Mouse (Mus musculus): ENCODE measurements around the gene Acvrl1. TPM values are rescaled to one million over a fixed set of nuclear protein-coding genes. Genes with fewer than 3 reads are reported as not detected.
A peak's percentile ranks its signal among the peaks of the same experiment; 100 is the strongest.

The Acvrl1 gene
- polyA plus RNA-seq, 1 experiment from 2014 or later = 2.5 TPM

DNA sequence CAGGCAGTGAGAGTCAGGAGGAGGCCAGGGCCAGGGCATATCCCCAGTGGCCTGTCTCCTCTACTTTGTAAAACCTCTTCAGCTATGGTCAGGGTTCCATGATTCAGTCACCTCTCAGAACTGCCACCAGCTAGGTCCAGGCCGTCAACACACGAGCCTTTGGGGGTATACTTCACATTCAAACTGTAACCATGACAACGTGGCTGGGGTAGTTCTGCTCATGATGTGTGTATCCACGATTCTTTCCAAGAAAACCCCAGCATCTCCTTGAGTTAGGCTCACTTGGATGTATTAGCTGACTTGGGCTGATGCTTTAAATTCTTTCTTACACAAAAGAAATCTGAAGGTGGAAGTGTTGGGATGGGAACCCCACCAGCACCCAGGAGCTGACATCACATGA lies 40.0 kb upstream of the Acvrl1 start:
- H3K9ac ChIP-seq (ENCODE audit: low read depth, low read length) = no peak overlapping the region
- DNase-seq (ENCODE audit: low spot score) = no peak
- no peaks in the 10 kb centered on the region for H3K36me3 ChIP-seq (ENCODE audit: control insufficient read depth, insufficient read depth, low read length)
- WGBS = 73% methylated on average over 4 of the region's 4 CpGs
- no peak overlapping the region for H3K4me2 ChIP-seq
- H3K27ac ChIP-seq (ENCODE audit: low read depth, low read length) = no peak overlapping the region
- no peak for ATAC-seq (replicated peaks; ENCODE audit: low FRiP score)
- H3K9me3 ChIP-seq (ENCODE audit: control insufficient read depth, low read length) = no peaks in the 10 kb centered on the region
- peaks cover 7% of the 10 kb centered on the region for H3K4me1 ChIP-seq (replicated peaks; ENCODE audit: control insufficient read depth, insufficient read depth, low read length)
- no peak overlapping the region for H3K4me3 ChIP-seq (ENCODE audit: low read depth, low read length)
- H3K27me3 ChIP-seq (replicated peaks; ENCODE audit: control insufficient read depth, insufficient read depth, low read length) = no peaks in the 10 kb centered on the region

GRCm38 (mm10) chr15:101091551-101091950 lies 36.8 kb upstream of the Acvrl1 start:
- Histone ChIP-seq H3K27me3 (replicated peaks; ENCODE audit: control insufficient read depth, insufficient read depth, low read length) (peaks cover 2% of the 10 kb centered on the region; the same call in 1 of the 2 replicates), H3K4me1 (replicated peaks; ENCODE audit: control insufficient read depth, insufficient read depth, low read length) (peaks cover 11% of the 10 kb centered on the region), H3K36me3 (ENCODE audit: control insufficient read depth, insufficient read depth, low read length) (no peaks in the 10 kb centered on the region), H3K27ac (ENCODE audit: low read depth, low read length) (no peak overlapping the region), H3K9ac (ENCODE audit: low read depth, low read length) (no peak overlapping the region), H3K4me2 (no peak overlapping the region), H3K4me3 (ENCODE audit: low read depth, low read length) (no peak overlapping the region), H3K9me3 (ENCODE audit: control insufficient read depth, low read length) (no peaks in the 10 kb centered on the region)
- no peak for ATAC-seq (replicated peaks; ENCODE audit: low FRiP score)
- DNase-seq (ENCODE audit: low spot score) = no peak
- 82% methylated on average over 8 of the region's 8 CpGs for WGBS

DNA sequence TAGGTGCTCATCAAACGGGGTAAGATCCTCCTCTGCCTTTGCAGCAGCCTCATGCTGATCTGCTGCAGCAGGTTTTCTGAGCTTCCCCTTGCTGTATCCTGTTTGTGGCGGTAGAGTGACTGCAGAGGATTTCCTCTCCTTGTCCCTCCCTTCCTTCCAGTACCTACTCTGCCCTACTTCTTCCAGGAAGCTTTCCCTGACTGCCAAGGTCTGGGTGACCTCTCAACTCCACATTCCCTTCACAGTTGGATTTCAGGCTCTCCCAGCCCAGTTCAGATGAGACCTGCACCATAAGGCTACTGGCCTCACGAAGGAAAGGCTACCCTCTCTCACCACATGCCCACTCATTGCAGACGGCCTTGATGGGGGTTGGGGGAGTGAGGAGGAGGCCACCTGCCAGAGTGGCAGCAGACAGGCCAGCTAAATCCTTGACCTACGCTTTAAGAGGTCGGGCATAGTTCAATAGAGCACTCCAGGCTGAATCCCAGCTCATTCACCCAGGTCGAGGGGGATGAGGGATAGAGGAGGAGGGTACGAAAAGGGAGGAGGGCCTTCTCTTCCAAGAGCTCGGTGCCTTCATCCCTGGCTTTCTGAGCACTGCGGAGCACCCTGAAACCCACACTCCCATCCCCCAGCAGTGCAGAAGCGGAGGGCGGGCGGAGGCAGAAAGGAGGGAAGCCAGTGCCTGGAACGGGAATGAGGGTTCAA lies 36.0 kb upstream of the Acvrl1 start:
- 31% methylated on average over 14 of the region's 14 CpGs for WGBS
- H3K9me3 ChIP-seq (ENCODE audit: control insufficient read depth, low read length) = no peaks in the 10 kb centered on the region
- peaks cover 11% of the 10 kb centered on the region for H3K4me1 ChIP-seq (replicated peaks; ENCODE audit: control insufficient read depth, insufficient read depth, low read length)
- H3K9ac ChIP-seq (ENCODE audit: low read depth, low read length) = no peak overlapping the region
- no peak overlapping the region for H3K27ac ChIP-seq (ENCODE audit: low read depth, low read length)
- H3K4me2 ChIP-seq = peak overlapping the region; percentile 33; the same call in 1 of the 2 replicates
- no peak overlapping the region for H3K4me3 ChIP-seq (ENCODE audit: low read depth, low read length)
- peaks cover 2% of the 10 kb centered on the region; the same call in 1 of the 2 replicates for H3K27me3 ChIP-seq (replicated peaks; ENCODE audit: control insufficient read depth, insufficient read depth, low read length)
- ATAC-seq (replicated peaks; ENCODE audit: low FRiP score) (0 out of 2 replicates have a peak, but pooled peaks have one; percentile 10), DNase-seq (ENCODE audit: low spot score) (no peak)
- H3K36me3 ChIP-seq (ENCODE audit: control insufficient read depth, insufficient read depth, low read length) = no peaks in the 10 kb centered on the region

DNA sequence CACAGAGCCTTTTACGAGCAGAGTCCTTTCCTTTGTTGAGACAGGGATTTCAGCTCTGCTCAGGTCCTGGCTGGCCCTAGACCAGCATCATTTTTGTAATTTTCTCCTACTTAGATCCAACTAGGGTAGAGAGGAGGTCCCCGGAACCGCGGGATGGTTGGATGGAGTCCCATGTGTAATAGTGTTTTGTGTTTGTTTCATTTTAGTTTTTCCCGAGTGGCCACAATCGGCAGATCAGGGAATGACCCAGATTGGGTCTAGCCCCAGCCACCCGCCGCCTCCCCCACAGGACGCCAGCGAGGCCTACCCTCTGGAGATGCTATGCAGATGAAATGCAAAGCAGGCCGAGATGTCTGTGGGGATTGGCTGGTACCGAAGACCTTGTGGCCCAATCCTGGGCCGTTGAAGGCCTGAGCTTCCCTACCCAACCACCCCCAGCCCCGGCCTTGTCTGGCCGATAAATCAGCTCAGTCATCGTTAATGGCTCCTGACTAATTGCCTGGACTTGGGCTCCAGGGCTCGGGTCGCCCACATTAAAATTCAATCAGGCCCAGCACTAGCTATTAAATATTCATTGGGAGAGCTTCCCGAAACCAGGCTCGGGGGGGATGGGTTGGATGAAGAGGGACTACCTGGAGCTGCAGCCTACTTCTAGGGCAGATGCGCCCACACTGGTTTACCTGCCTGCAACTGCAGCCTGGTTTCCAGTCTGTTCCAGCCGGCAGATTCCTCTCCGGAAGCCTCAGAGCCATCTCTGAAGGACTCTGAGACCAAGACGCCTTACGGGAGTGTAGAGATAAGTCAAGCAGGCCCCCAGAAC lies 35.3 kb upstream of the Acvrl1 start:
- no peak overlapping the region for H3K9ac ChIP-seq (ENCODE audit: low read depth, low read length)
- H3K27me3 ChIP-seq (replicated peaks; ENCODE audit: control insufficient read depth, insufficient read depth, low read length) = peaks cover 8% of the 10 kb centered on the region; the same call in 1 of the 2 replicates
- ATAC-seq (replicated peaks; ENCODE audit: low FRiP score) (peak; percentile 75), DNase-seq (ENCODE audit: low spot score) (no peak)
- no peak overlapping the region for H3K4me3 ChIP-seq (ENCODE audit: low read depth, low read length)
- peak overlapping the region; percentile 33 for H3K4me2 ChIP-seq
- no peak overlapping the region for H3K27ac ChIP-seq (ENCODE audit: low read depth, low read length)
- no peaks in the 10 kb centered on the region for H3K36me3 ChIP-seq (ENCODE audit: control insufficient read depth, insufficient read depth, low read length)
- peaks cover 13% of the 10 kb centered on the region for H3K4me1 ChIP-seq (replicated peaks; ENCODE audit: control insufficient read depth, insufficient read depth, low read length)
- no peaks in the 10 kb centered on the region for H3K9me3 ChIP-seq (ENCODE audit: control insufficient read depth, low read length)
- 26% methylated on average over 25 of the region's 25 CpGs for WGBS

DNA sequence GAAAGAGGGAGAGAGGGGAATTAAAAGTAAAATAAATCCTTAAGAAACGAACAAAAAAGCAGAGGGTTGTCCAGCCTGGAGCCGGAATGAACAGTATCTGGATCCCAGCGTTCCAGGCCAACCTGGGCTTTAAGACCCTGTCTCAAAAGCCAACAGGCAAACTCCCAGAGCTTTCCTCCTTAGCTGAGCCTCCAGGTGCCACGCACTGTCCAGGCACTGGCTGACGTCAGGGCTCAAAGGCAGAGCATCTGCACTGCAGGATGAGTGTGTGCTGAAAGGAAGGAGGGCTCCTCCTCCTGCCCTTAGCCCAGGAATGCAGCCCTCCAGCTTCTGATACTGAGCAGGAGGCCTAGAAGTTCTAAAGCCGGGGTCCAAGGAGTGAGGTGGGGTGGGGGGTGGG lies 34.3 kb upstream of the Acvrl1 start:
- Histone ChIP-seq H3K27me3 (replicated peaks; ENCODE audit: control insufficient read depth, insufficient read depth, low read length) (peaks cover 15% of the 10 kb centered on the region; the same call in 1 of the 2 replicates), H3K4me2 (no peak overlapping the region), H3K36me3 (ENCODE audit: control insufficient read depth, insufficient read depth, low read length) (no peaks in the 10 kb centered on the region), H3K4me1 (replicated peaks; ENCODE audit: control insufficient read depth, insufficient read depth, low read length) (peaks cover 13% of the 10 kb centered on the region), H3K9ac (ENCODE audit: low read depth, low read length) (no peak overlapping the region), H3K4me3 (ENCODE audit: low read depth, low read length) (no peak overlapping the region), H3K9me3 (ENCODE audit: control insufficient read depth, low read length) (no peaks in the 10 kb centered on the region), H3K27ac (ENCODE audit: low read depth, low read length) (no peak overlapping the region; the same call in 1 of the 2 replicates)
- ATAC-seq (replicated peaks; ENCODE audit: low FRiP score) = no peak
- DNase-seq (ENCODE audit: low spot score) = no peak
- 57% methylated on average over 6 of the region's 6 CpGs for WGBS

- Histone ChIP-seq H3K4me1 (replicated peaks; ENCODE audit: control insufficient read depth, insufficient read depth, low read length) (peaks cover 13% of the 10 kb centered on the region), H3K27ac (ENCODE audit: low read depth, low read length) (no peak overlapping the region)
- DNase-seq (ENCODE audit: low spot score) = no peak
Measured at GRCm38 (mm10) chr15:101094979-101095378, 33.3 kb upstream of the Acvrl1 start.

DNA sequence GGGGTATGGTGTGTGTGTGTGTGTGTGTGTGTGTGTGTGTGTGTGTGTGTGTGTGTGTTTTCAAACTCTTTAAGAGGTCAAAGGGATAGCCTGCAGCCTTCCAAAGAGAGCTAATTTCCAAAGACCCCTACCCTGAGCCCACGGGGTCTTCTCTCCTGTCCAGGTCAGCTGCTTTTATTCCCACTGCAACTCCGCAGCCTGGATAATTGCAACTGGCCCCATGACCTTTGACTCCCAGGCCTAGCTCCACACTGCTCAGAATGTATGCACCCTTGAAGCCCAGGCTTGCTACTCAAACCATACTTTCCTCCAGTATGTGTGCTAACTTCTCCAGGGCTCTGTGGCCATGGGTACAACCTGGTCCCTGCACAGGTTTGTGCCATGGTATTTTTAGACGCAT lies 32.9 kb upstream of the Acvrl1 start:
- ATAC-seq (replicated peaks; ENCODE audit: low FRiP score) (no peak), DNase-seq (ENCODE audit: low spot score) (no peak)
- Histone ChIP-seq H3K36me3 (ENCODE audit: control insufficient read depth, insufficient read depth, low read length) (no peaks in the 10 kb centered on the region), H3K4me2 (no peak overlapping the region), H3K27me3 (replicated peaks; ENCODE audit: control insufficient read depth, insufficient read depth, low read length) (peaks cover 21% of the 10 kb centered on the region), H3K9ac (ENCODE audit: low read depth, low read length) (no peak overlapping the region), H3K9me3 (ENCODE audit: control insufficient read depth, low read length) (no peaks in the 10 kb centered on the region), H3K4me1 (replicated peaks; ENCODE audit: control insufficient read depth, insufficient read depth, low read length) (peaks cover 13% of the 10 kb centered on the region), H3K27ac (ENCODE audit: low read depth, low read length) (no peak overlapping the region), H3K4me3 (ENCODE audit: low read depth, low read length) (no peak overlapping the region)
- 73% methylated on average over 3 of the region's 3 CpGs for WGBS

More at GRCm38 (mm10) chr15:101094979-101095378, 33.3 kb upstream of the Acvrl1 start:
- H3K9me3 ChIP-seq (ENCODE audit: control insufficient read depth, low read length) = no peaks in the 10 kb centered on the region
- ATAC-seq (replicated peaks; ENCODE audit: low FRiP score) = no peak
- H3K27me3 ChIP-seq (replicated peaks; ENCODE audit: control insufficient read depth, insufficient read depth, low read length) = peaks cover 21% of the 10 kb centered on the region
- WGBS = 53% methylated on average over 9 of the region's 9 CpGs
- no peak overlapping the region for H3K4me2 ChIP-seq
- no peaks in the 10 kb centered on the region for H3K36me3 ChIP-seq (ENCODE audit: control insufficient read depth, insufficient read depth, low read length)
- H3K4me3 ChIP-seq (ENCODE audit: low read depth, low read length) = no peak overlapping the region
- no peak overlapping the region for H3K9ac ChIP-seq (ENCODE audit: low read depth, low read length)

GRCm38 (mm10) chr15:101097985-101098651 lies 30.2 kb upstream of the Acvrl1 start:
- Histone ChIP-seq H3K4me1 (replicated peaks; ENCODE audit: control insufficient read depth, insufficient read depth, low read length) (peaks cover 6% of the 10 kb centered on the region; the same call in 1 of the 2 replicates), H3K9me3 (ENCODE audit: control insufficient read depth, low read length) (no peaks in the 10 kb centered on the region), H3K4me3 (ENCODE audit: low read depth, low read length) (no peak overlapping the region), H3K27ac (ENCODE audit: low read depth, low read length) (no peak overlapping the region), H3K4me2 (peak overlapping the region; percentile 23), H3K9ac (ENCODE audit: low read depth, low read length) (no peak overlapping the region), H3K36me3 (ENCODE audit: control insufficient read depth, insufficient read depth, low read length) (no peaks in the 10 kb centered on the region), H3K27me3 (replicated peaks; ENCODE audit: control insufficient read depth, insufficient read depth, low read length) (peaks cover 21% of the 10 kb centered on the region)
- DNase-seq (ENCODE audit: low spot score) (peak; percentile 58), ATAC-seq (replicated peaks; ENCODE audit: low FRiP score) (no peak)
- 5% methylated on average over 28 of the region's 28 CpGs for WGBS

All from liver, embryonic 11.5 days (tissue).